Mouse (Mus musculus) bone marrow macrophage, adult 2 months (primary cell): ENCODE measurements at regions not wholly inside any gene's neighbourhood (a gene's known extent, or its start where the extent isn't known, plus 50 kb on each side); places are given as distances from the start of the nearest gene placed in this dataset.
"Not testable (repeated sequence)": the region's sequence is repeated elsewhere in the genome, so short reads cannot be mapped to it uniquely, and the experiment has no call there.

Source experiments
- H3K27ac ChIP-seq: 2 replicates; pipeline ENCODE4 v1.5.1; 2012; ENCODE audit warnings: low read depth, low read length; ENCODE audit not compliant: insufficient read depth
- H3K4me1 ChIP-seq: 2 replicates; pipeline ENCODE4 v1.6.1; 2012; ENCODE audit warnings: low read length; ENCODE audit not compliant: control insufficient read depth, insufficient read depth
- H3K4me3 ChIP-seq: 2 replicates; pipeline ENCODE4 v1.5.1; 2012; ENCODE audit warnings: mild to moderate bottlenecking, low read length, moderate library complexity; ENCODE audit not compliant: insufficient read depth
- CTCF ChIP-seq: IDR thresholded peaks from 2 replicates; pipeline ENCODE4 v1.5.1; 2012; ENCODE audit warnings: low read depth, mild to moderate bottlenecking, low read length, moderate library complexity
- POLR2A ChIP-seq: IDR thresholded peaks from 2 replicates; pipeline ENCODE4 v1.6.1; 2012; ENCODE audit warnings: mild to moderate bottlenecking, low read depth, low read length, borderline replicate concordance

DNA sequence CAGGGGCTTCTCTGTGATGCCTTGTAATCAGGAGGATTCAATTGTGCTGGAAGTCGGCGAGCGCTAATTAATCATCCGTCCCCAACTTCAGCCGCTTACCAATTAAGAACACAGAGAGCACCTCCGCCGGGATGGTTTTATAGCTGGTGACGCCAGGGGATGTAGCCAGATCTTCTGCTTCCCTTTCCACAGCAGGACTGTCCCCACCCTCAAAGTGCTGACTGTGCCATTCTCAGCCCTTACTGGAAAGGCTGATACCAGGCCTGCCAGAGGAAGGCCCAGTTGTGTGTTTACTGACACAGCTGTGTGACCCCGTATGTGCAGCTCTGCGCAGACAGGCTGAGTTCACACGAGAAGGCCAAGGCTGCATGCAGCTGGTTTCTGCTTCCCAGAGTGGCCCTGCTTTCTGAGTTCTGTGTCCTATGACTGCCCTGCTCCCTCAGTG lies 59.9 kb upstream of the Bend4 start:
- H3K4me3 ChIP-seq: no peak overlapping the region
- H3K27ac ChIP-seq: no peak overlapping the region
- no peaks in the 10 kb centered on the region for H3K4me1 ChIP-seq
- TF ChIP-seq POLR2A: no peak
- TF ChIP-seq CTCF: no peak

DNA sequence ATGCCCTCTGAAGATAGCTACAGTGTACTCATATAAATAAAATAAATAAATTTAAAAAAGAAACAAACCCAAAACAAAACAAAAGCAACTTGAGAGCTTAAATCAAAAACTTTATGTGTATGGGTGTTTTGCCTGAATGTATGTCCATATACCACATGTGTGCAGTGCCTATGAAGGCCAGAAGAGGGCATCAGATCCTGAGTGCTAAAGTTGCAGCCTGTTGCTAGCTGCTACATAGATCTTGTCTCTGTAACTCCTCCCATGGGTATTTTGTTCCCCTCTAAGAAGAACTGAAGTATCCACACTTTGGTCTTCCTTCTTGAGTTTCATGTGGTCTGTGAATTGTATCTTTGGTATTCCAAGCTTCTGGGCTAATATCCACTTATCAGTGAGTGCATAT lies 62.6 kb upstream of the Bend4 start:
- not testable (repeated sequence) for H3K27ac ChIP-seq

DNA sequence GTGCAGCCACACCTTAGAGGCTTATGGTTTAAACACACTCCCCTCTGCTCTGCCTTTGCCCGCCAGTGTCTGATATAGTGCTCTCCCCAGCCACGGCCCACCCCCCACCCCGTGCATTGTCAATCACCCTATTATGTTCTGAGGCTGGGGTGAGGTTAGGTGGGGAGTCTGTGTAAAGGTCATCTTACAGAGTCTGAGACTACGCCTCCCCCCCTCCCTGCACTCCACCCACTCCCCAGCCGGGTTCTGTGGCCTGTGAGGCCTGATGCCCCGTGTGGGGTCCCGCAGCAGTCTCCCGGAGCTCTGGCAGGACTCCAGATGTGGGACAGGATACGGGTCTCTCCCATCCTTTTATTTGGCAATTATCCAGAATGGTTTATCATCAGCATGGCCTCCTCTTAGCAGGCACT lies 64.8 kb upstream of the Bend4 start:
- TF ChIP-seq POLR2A: no peak
- TF ChIP-seq CTCF: no peak
- no peaks in the 10 kb centered on the region for H3K4me1 ChIP-seq
- no peak overlapping the region for H3K4me3 ChIP-seq

More for the DNA sequence above, 62.6 kb upstream of the Bend4 start:
- H3K4me3 ChIP-seq, H3K4me1 ChIP-seq: not testable (repeated sequence)

DNA sequence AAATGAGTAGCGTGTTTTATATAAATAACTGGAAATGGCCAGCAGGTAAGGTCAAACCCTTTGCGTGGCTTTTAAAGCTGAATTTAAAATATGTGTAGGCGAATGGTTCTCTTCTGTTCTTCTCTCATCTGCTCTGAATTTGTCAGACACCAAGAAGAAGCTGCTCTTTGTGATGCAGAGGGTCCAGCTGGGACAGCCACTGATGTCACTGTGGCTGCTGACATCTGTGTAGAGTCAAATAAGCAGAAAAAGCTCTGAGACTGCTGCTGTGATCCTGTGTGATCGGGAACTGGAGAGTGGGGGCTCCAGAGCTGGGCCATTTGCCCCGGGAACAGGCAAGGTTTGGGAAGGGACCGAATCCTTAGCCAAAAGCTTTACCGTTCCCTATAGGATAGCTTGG lies 68.6 kb upstream of the Bend4 start:
- Histone ChIP-seq H3K4me1 (no peaks in the 10 kb centered on the region), H3K4me3 (no peak overlapping the region), H3K27ac (no peak overlapping the region)
- TF ChIP-seq POLR2A (no peak), CTCF (no peak)

More for the DNA sequence above, 64.8 kb upstream of the Bend4 start:
- H3K27ac ChIP-seq: no peak overlapping the region

DNA sequence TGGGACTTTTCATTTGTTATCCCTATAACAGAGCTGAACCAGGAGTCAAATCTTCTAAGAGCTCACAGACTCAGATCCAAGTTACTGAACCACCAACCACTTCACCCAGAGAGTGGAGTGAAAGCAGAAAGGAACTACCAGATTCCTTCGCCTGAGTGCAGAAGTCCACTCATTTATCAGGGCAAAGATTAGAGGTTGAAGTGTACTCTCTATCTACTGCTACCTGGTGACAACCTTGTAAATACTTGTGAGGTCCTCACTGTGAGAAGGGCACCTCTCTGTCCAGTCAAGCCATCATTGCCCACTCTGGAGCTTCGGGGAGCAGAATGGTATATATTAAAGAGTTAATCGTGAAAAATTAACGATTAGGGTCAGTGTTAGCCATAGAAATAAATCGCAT lies 87.4 kb upstream of the Shisa3 start:
- Histone ChIP-seq H3K4me3 (no peak overlapping the region), H3K27ac (no peak overlapping the region), H3K4me1 (no peaks in the 10 kb centered on the region)
- no peak for TF ChIP-seq POLR2A
- no peak for TF ChIP-seq CTCF

DNA sequence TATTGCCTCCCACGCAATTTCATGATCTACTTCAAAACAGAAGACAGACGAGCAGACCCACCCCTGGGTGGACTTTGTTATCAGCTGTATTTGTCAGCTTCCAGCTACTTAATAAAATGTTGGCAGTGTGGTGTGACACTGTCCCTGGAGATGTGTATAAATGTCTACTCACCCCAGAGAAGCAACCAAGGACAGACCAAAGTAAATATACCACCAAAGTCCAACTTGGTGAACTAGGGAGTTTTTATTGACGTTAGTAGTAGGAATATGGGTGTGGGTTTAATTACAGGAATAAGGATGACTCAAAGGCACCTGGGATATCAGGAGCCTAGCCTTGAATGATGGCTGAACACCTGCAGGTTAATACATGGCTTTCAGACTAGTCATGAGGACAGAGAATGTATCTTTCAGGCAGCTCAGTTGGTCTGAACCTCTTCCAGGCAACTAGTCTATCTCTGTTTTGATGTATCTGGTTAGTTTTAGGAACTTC lies 86.2 kb upstream of the Shisa3 start:
- Histone ChIP-seq H3K27ac (no peak overlapping the region), H3K4me3 (no peak overlapping the region), H3K4me1 (no peaks in the 10 kb centered on the region)
- TF ChIP-seq POLR2A (no peak), CTCF (no peak)

DNA sequence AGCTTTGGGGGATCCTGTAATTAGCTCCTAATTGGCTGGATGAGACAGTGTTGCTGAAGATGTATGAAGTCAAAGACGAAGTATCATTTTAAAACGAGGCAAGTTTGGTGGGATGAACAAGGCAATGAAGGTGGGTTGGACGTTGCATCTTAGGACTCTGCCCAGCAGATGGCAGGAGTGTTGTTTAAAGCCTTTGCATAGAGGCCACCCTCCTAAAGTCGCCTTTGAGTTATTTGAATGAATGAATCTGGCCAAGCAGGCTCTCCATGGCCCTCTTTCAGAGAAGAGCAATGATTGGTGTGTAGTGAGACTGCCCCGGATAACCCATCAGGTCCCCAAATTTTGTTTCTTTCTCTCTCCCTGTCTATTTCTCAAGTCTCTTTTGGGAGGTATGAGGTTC lies 77.5 kb upstream of the Shisa3 start:
- TF ChIP-seq POLR2A (no peak), CTCF (no peak)

DNA sequence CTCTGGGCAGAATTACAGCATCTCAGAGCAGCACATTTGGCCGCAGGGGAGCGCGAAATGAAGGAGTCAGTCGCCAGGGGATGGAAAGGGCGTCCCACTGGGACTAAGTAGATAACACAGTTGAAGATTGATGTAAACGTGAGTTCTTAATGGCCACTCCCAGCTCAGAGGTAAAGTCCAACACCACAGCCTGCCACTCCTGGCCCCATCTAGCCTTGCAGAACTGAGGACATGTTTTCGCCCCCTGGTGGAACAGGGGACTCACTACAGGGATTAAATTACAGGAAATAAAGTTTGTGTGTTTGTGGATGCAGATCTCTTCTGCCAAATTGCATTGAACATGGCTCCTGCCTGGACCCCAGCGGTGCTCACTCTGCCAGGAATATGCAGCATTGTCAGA lies 76.7 kb upstream of the Shisa3 start:
- Histone ChIP-seq H3K27ac (no peak overlapping the region), H3K4me3 (no peak overlapping the region), H3K4me1 (no peaks in the 10 kb centered on the region)
- TF ChIP-seq CTCF (peak; percentile 61), POLR2A (no peak)

More for the DNA sequence above, 77.5 kb upstream of the Shisa3 start:
- Histone ChIP-seq H3K27ac (no peak overlapping the region), H3K4me3 (no peak overlapping the region), H3K4me1 (no peaks in the 10 kb centered on the region)

DNA sequence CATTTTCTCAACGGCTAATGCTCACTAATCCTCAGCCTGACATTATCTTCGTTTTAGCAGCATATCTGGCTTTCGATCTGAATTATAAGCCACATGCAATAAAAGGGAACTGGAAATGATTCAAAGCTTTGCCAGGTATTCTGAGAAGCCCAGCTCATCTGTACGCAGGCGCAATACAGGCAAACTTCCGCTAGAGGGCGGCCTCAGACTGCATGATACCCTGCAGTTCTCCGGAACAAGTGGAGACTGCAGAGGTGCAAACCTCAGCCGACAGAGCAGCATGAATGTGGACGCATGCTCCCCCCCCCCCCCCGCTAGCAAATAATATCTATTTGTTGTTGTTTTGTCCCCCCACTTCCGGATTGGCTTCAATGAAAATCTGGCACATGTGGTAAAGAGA lies 75.3 kb upstream of the Shisa3 start:
- TF ChIP-seq POLR2A: no peak
- TF ChIP-seq CTCF: peak; percentile 89
- Histone ChIP-seq H3K4me3 (no peak overlapping the region), H3K4me1 (no peaks in the 10 kb centered on the region), H3K27ac (no peak overlapping the region)

DNA sequence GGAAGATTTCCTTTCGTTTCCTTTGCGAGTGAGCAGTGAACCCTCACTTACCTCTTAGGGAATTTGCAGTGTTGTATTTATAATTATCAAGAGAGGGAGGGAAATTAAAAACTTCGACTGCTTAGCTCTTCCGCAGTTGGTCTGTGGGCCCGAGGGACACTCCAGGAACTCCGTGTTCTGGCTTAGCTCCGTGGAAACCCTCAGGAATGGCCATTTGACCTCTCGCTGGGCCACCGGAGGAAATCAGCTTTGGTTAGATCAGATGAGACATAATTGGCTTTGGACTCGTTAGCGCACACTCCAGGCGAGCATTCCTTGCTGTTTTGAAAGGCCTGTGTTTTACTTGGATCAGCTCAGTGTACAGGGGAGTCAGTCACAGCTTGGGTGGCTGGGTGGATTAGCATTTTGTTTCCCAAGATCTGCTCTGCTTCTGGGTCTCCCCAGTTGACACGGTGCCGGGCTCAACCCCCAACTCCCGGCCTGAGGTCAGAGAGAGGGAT lies 74.9 kb upstream of the Shisa3 start:
- Histone ChIP-seq H3K4me3 (no peak overlapping the region), H3K4me1 (no peaks in the 10 kb centered on the region), H3K27ac (no peak overlapping the region)
- TF ChIP-seq POLR2A: no peak
- no peak for TF ChIP-seq CTCF

DNA sequence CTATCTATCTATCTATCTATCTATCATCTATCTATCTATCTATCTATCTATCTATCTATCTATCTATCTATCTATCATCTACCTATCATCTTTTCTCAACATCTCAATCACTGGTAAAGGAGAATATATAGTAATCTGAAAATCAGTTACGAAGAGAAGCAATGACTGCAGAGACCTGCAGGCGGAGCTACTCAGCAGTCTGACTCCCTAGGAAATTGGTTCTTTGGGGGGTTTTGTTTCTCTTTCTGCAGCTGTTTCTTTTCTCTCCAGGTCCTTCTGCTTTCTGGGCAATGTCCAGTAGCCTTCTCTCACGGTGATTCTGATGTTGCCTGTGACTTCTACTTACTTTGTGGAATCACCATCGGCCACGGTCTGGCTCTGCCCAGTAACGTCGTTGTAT lies 73.6 kb upstream of the Shisa3 start:
- Histone ChIP-seq H3K4me1 (no peaks in the 10 kb centered on the region), H3K27ac (no peak overlapping the region), H3K4me3 (no peak overlapping the region)
- TF ChIP-seq POLR2A (no peak), CTCF (no peak)
